Mouse (Mus musculus): ENCODE data around the gene Lrrk1. TPM values are rescaled to one million over a fixed set of nuclear protein-coding genes. Genes with fewer than 3 reads are reported as not detected.

Gene Lrrk1
- polyA plus RNA-seq, 1 experiment from 2014 or later, result 9.1 TPM

DNA sequence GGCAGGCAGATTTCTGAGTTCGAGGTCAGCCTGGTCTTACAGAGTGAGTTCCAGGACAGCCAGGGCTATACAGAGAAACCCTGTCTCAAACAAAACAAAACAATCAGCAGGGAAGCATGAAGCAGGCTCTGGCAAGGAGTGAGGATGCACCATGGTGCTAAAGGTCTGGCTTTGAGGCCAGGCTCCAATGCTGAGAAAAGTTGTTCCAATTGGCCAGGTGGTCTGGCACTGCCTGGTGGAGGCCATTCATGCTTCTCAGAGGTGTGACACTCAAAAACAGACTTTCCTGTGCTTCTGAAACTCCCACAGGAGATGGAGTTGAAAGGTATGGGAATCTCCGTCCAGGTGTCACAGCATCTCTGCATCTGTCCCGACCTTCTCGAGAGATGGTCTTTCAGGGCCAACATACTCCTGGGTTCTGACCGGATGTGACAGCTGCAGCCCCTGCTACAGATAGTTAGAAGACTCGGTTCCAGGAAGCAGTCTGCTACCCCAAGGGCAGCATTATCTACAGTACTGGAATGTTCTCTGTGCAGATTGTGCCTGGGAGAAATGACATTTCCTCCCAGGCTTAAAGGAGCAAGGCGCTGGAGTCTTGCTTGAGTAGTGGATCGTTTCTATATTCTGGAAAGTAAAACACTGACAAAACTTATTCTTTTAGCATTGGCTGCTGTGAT is 134.0 kb downstream of the Lrrk1 start:
- H3K36me3 ChIP-seq, result no peaks in the 10 kb centered on the region
- H3K27ac ChIP-seq (ENCODE audit: poor library complexity, severe bottlenecking), result 0 out of 2 replicates have a peak overlapping the region, but pooled peaks have one; percentile 25
- H3K4me1 ChIP-seq (replicated peaks), result peaks cover 38% of the 10 kb centered on the region
- H3K9ac ChIP-seq, result no peak overlapping the region
- WGBS, result 37% methylated on average over 8 of the region's 8 CpGs
- no peaks in the 10 kb centered on the region for H3K9me3 ChIP-seq (replicated peaks)
- H3K27me3 ChIP-seq (replicated peaks), result no peaks in the 10 kb centered on the region
- peak; percentile 49; the same call in 1 of the 2 replicates for ATAC-seq (ENCODE audit: insufficient number of reproducible peaks, low FRiP score)
- no peak overlapping the region for H3K4me2 ChIP-seq
- H3K4me3 ChIP-seq, result no peak overlapping the region

DNA sequence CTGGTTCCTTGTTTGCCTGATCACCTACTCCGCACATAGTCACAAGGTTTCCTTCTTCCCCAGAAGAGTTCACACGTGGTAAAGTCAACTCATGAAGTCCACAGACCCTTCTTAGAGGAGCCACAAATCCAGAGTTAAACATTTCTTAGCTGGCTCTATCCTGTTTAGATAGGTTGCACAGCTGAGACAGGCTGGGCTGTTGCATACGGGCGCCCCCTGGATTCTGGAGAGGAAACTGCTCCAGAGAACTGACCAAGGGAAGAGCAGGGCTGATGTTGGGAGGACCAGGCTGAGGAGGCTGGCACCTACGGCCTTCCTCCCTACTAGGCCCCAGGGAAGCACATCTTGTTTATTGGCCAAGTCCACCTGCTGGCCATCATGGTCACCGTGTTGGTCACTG is 138.1 kb downstream of the Lrrk1 start:
- no peak overlapping the region for H3K4me3 ChIP-seq
- H3K4me2 ChIP-seq, result no peak overlapping the region
- H3K27me3 ChIP-seq (replicated peaks), result no peaks in the 10 kb centered on the region
- ATAC-seq (ENCODE audit: insufficient number of reproducible peaks, low FRiP score), result peak; percentile 75; the same call in 1 of the 2 replicates
- peaks cover 40% of the 10 kb centered on the region for H3K4me1 ChIP-seq (replicated peaks)
- H3K9ac ChIP-seq, result no peak overlapping the region
- H3K27ac ChIP-seq (ENCODE audit: poor library complexity, severe bottlenecking), result no peak overlapping the region
- no peaks in the 10 kb centered on the region for H3K36me3 ChIP-seq
- WGBS, result 25% methylated on average over 6 of the region's 6 CpGs
- H3K9me3 ChIP-seq (replicated peaks), result no peaks in the 10 kb centered on the region

DNA sequence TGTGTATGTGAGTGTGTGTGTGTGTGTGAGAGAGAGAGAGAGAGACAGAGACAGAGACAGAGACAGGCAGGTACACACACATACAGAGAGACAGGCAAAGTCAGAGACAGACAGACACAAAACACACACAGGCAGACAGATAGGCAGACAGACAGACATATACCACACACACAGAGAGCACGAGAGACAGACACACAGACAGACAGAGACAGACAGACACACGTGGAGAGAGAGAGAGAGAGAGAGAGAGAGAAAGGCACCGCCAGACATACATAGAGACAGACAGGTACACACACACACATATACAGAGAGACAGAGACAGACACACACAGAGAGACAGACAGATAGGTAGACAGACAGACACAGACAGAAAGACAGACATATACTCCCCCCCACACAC is 138.7 kb downstream of the Lrrk1 start:
- 78% methylated on average over 3 of the region's 3 CpGs for WGBS
- Histone ChIP-seq H3K9me3 (replicated peaks) (no peaks in the 10 kb centered on the region), H3K4me2 (no peak overlapping the region), H3K9ac (no peak overlapping the region), H3K27ac (ENCODE audit: poor library complexity, severe bottlenecking) (no peak overlapping the region), H3K4me1 (replicated peaks) (peaks cover 34% of the 10 kb centered on the region), H3K36me3 (no peaks in the 10 kb centered on the region), H3K4me3 (no peak overlapping the region), H3K27me3 (replicated peaks) (no peaks in the 10 kb centered on the region)
- ATAC-seq (ENCODE audit: insufficient number of reproducible peaks, low FRiP score), result no peak

DNA sequence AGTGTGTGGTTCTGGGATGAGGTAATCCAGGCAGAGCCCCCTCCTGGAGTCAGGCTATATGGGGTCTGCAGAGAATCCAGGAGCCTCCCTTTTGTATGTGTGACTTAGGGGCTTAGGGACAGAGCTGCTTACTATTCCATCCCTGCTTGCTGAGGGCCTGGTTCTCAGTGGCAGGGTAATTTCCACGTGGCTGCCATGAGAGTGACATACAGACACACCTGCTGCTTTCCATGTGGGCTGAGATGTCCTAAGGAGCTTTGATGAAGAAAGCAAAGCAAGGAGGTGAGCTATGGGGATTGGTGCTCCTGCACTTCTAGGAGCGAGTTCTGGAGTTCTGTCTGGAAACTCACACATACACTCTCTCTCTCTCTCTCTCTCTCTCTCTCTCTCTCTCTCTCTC is 139.1 kb downstream of the Lrrk1 start:
- no peak for ATAC-seq (ENCODE audit: insufficient number of reproducible peaks, low FRiP score)
- Histone ChIP-seq H3K9ac (no peak overlapping the region), H3K4me2 (no peak overlapping the region), H3K9me3 (replicated peaks) (no peaks in the 10 kb centered on the region), H3K4me3 (no peak overlapping the region), H3K4me1 (replicated peaks) (peaks cover 30% of the 10 kb centered on the region), H3K27ac (ENCODE audit: poor library complexity, severe bottlenecking) (no peak overlapping the region), H3K36me3 (no peaks in the 10 kb centered on the region), H3K27me3 (replicated peaks) (no peaks in the 10 kb centered on the region)
- WGBS, result 65% methylated on average over 2 of the region's 2 CpGs

DNA sequence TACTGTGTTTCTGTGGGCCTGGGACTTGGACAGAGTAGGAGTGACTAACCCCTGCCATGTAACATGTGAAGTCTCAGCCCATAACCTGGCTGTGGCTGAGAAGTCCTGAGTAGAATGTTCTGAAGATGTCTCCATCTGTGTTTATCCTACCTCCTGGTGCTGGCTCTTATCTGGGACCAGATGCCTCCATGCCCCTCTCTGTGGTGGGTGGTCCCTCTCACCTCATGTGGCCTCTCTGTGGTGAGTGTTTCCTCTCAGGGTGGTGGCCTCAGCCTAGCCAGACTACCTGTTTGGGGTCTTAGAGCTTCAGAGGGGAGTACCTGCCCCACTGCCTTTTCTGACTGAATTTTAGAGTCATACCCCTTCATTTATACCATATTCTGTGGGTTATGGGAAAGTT is 139.9 kb downstream of the Lrrk1 start:
- no peak overlapping the region for H3K4me2 ChIP-seq
- H3K27me3 ChIP-seq (replicated peaks), result no peaks in the 10 kb centered on the region
- peaks cover 25% of the 10 kb centered on the region for H3K4me1 ChIP-seq (replicated peaks)
- H3K27ac ChIP-seq (ENCODE audit: poor library complexity, severe bottlenecking), result no peak overlapping the region
- no peaks in the 10 kb centered on the region for H3K9me3 ChIP-seq (replicated peaks)
- no peaks in the 10 kb centered on the region for H3K36me3 ChIP-seq
- no peak overlapping the region for H3K9ac ChIP-seq
- H3K4me3 ChIP-seq, result no peak overlapping the region
- no peak for ATAC-seq (ENCODE audit: insufficient number of reproducible peaks, low FRiP score)

DNA sequence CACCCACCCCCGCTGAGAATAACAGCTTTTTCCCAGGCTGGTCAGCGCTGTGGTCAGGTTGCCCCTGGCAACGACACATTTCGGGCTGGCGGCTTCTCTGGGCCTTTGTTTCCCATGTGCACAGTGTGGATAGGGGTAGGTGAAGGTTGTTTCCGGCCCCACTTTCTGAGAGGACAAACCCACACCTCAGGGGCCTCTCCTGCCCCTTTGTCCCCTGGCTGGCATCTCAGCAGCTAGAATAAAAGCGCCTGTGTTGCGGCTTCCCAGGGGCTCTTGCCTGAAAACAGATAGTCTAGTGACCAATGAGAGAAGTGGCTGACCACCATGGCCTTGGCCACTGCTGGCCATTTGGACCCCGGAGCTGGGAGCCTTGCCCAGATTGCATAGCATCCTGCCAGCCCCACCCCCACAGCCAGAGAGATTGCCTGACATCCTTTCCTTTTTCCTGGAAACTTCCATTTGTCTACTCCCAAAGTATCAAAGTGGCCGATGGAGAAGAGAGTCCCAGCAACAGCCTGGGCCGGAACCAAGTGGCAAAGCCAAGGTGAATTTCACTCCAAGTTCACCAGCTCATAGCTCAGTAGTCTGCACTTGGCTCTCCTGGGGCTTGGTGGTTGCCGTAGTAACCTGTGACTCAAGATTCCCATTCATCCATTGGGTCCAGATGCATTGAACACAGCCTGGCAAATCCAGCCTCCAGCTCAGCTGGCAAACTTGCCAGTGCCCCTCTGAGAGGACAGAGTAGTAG is 140.7 kb downstream of the Lrrk1 start:
- ATAC-seq (ENCODE audit: insufficient number of reproducible peaks, low FRiP score), result no peak
- no peak overlapping the region for H3K4me3 ChIP-seq
- peaks cover 22% of the 10 kb centered on the region for H3K4me1 ChIP-seq (replicated peaks)
- no peak overlapping the region for H3K4me2 ChIP-seq
- H3K27ac ChIP-seq (ENCODE audit: poor library complexity, severe bottlenecking), result no peak overlapping the region
- no peaks in the 10 kb centered on the region for H3K27me3 ChIP-seq (replicated peaks)
- 65% methylated on average over 12 of the region's 12 CpGs for WGBS
- H3K9ac ChIP-seq, result no peak overlapping the region
- no peaks in the 10 kb centered on the region for H3K9me3 ChIP-seq (replicated peaks)
- no peaks in the 10 kb centered on the region for H3K36me3 ChIP-seq

DNA sequence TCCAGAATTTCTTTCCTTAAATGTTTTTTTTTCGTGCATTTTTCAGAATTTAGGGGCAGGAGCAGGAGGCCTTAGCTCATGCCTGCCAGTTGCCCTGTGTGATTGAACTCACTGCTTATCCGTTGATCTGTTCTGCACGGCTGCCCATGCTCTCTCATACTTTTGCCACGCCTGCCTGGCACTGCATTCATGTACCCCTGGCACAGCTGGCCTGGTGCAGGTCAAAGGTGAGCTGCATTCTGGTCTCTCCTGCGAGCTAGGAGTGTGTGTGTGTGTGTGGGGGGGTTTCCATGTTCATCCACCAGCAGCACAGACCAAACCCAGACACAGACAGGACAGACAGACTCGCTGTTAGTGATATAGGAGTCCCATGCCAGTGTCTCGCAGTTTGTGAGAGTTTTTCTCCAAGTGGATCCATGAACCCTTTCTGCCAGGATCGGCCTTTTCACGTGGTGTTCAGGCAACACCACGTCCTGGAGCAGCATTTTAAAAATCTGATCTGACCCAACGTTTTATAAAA is 141.4 kb downstream of the Lrrk1 start:
- Histone ChIP-seq H3K27ac (ENCODE audit: poor library complexity, severe bottlenecking) (no peak overlapping the region), H3K9me3 (replicated peaks) (no peaks in the 10 kb centered on the region), H3K9ac (no peak overlapping the region), H3K4me1 (replicated peaks) (peaks cover 15% of the 10 kb centered on the region), H3K4me2 (no peak overlapping the region), H3K4me3 (no peak overlapping the region), H3K27me3 (replicated peaks) (no peaks in the 10 kb centered on the region), H3K36me3 (no peaks in the 10 kb centered on the region)
- WGBS, result 71% methylated on average over 11 of the region's 11 CpGs
- ATAC-seq (ENCODE audit: insufficient number of reproducible peaks, low FRiP score), result no peak

DNA sequence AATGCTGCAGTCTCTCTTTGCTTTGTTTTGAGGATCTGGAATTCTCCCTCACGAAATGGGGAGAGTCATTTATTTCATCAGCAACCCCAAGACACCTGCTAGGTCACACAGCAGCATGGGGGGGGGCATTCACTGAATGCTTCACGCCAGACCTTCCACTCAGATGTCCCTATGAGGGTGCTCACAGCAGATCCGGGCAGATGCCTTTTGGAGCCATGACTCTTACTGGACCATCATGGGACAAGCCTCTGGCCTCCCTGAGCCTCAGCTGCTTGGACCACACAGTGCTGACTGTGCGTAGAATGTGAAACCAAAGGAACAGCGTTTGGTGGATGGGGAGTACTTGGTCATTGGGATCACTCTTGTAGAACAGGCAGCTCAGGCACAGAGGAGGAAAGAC is 142.5 kb downstream of the Lrrk1 start:
- ATAC-seq (ENCODE audit: insufficient number of reproducible peaks, low FRiP score), result no peak
- 87% methylated on average over 5 of the region's 5 CpGs for WGBS
- no peaks in the 10 kb centered on the region for H3K9me3 ChIP-seq (replicated peaks)
- H3K9ac ChIP-seq, result no peak overlapping the region
- H3K4me3 ChIP-seq, result no peak overlapping the region
- H3K36me3 ChIP-seq, result no peaks in the 10 kb centered on the region
- no peak overlapping the region for H3K27ac ChIP-seq (ENCODE audit: poor library complexity, severe bottlenecking)
- no peak overlapping the region for H3K4me2 ChIP-seq
- H3K4me1 ChIP-seq (replicated peaks), result peaks cover 13% of the 10 kb centered on the region
- no peaks in the 10 kb centered on the region for H3K27me3 ChIP-seq (replicated peaks)

DNA sequence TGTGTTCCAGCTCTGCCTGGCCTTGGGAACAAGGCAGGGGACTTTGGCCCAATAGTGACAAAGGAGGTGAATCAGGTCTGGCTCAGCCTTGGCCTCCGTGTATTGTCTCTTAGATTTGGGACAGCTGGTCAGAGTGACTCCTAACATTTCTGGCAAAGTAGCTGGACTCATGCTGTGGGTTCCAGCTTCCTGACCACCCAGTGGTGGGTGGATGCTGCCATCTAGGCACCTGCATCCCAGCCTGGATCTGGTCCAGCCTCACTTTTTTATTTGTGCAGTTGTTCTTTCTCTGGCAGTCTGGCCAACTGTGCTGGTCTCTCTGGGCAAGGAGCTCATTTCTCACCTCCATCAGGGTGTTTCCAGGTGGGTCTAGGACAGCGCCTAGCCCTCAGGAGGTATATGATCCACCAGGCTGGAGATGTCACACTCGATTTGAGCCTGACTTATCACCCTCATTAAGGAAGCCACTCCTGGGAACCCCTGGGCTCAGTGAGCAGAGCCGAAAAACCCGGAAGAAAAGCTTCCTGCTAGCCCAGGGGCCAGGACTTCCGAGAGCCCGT is 144.3 kb downstream of the Lrrk1 start:
- no peak overlapping the region for H3K4me2 ChIP-seq
- H3K9ac ChIP-seq, result no peak overlapping the region
- H3K4me3 ChIP-seq, result no peak overlapping the region
- H3K9me3 ChIP-seq (replicated peaks), result no peaks in the 10 kb centered on the region
- ATAC-seq (ENCODE audit: insufficient number of reproducible peaks, low FRiP score), result no peak
- H3K4me1 ChIP-seq (replicated peaks), result peaks cover 6% of the 10 kb centered on the region
- no peaks in the 10 kb centered on the region for H3K36me3 ChIP-seq
- WGBS, result 60% methylated on average over 7 of the region's 7 CpGs
- no peak overlapping the region for H3K27ac ChIP-seq (ENCODE audit: poor library complexity, severe bottlenecking)
- H3K27me3 ChIP-seq (replicated peaks), result no peaks in the 10 kb centered on the region

DNA sequence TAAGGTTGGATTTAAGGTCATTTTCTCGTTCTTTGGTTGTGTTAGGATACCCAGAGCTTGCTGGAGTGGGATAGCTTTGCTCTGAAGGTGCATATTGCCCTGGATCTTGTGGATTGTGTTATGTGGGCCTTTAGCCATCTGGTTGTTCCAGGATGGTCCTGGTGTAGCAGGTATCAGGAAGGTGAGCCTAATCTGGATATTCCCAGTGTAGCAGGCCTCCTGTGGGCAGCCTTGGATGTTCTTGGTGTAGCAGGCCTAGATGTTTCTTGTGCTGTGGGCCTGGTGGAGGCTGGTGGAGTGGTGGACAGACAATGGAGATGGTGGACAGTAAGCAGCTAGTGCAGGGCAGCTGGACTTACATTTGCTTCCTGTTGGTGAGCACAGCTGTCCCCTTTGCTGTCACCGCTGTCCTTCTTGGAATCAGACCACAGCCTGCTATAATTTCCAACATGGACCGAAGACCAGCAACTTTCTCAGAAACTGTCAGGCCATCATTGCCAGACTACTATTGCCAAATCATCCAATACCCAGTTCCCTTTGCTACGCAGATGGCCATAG is 146.2 kb downstream of the Lrrk1 start:
- H3K4me3 ChIP-seq, result no peak overlapping the region
- H3K27ac ChIP-seq (ENCODE audit: poor library complexity, severe bottlenecking), result no peak overlapping the region
- H3K4me1 ChIP-seq (replicated peaks), result no peaks in the 10 kb centered on the region
- H3K9me3 ChIP-seq (replicated peaks), result no peaks in the 10 kb centered on the region
- H3K36me3 ChIP-seq, result no peaks in the 10 kb centered on the region
- 86% methylated on average over 4 of the region's 4 CpGs for WGBS
- H3K9ac ChIP-seq, result no peak overlapping the region
- no peak for ATAC-seq (ENCODE audit: insufficient number of reproducible peaks, low FRiP score)
- H3K27me3 ChIP-seq (replicated peaks), result no peaks in the 10 kb centered on the region
- H3K4me2 ChIP-seq, result no peak overlapping the region

DNA sequence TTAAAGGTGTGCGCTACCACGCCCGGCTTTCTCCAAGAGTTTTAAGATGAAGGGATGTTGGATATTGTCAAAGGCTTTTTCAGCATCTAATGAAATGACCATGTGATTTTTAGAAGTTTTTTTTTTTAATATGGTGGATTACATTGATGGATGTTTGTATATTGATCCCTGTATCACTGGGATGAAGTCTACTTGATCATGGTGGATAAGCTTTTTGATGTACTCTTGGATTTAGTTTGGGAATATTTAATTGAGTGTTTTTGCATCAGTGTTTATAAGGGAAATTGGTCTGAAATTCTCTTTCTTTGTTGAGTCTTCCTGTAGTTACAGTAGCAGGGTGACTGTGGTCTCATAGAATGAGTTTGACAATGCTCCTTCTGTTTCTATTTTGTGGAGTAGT is 150.0 kb downstream of the Lrrk1 start:
- no peak for ATAC-seq (ENCODE audit: insufficient number of reproducible peaks, low FRiP score)
- Histone ChIP-seq H3K9ac (no peak overlapping the region), H3K36me3 (no peaks in the 10 kb centered on the region), H3K4me1 (replicated peaks) (peaks cover 13% of the 10 kb centered on the region), H3K9me3 (replicated peaks) (no peaks in the 10 kb centered on the region), H3K4me3 (no peak overlapping the region), H3K27me3 (replicated peaks) (no peaks in the 10 kb centered on the region), H3K4me2 (no peak overlapping the region), H3K27ac (ENCODE audit: poor library complexity, severe bottlenecking) (no peak overlapping the region)
- 94% methylated on average over 3 of the region's 3 CpGs for WGBS

Measured in heart, embryonic 12.5 days (tissue).